Mouse (Mus musculus): ENCODE data around the gene Supt3.

Supt3 gene

GRCm38 (mm10) chr17:44821940-44822339 is 45.0 kb downstream of the Supt3 start:
- no peak for TF ChIP-seq GATA4 (IDR thresholded peaks at IDR 0.05; ENCODE audit: insufficient replicate concordance, low read length)

DNA sequence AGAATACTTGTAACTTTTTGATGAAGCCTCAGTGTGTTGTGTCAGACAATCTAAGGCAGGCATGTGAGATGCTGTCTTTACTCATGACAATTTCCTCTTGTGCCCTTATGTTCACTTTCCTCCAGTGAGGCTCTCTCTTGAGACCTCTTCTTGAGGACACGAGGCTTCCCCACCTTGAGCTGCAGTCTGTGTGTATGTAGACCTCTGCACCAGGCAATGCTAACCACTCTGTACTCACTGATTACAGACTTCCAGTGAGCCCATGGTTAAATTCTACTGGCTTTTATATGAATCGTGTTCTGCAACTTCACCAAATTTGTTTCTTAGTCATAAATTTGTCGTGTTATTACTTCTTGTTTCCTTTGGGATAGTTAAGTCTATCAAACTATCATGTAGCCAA is 50.2 kb downstream of the Supt3 start:
- TF ChIP-seq GATA4 (IDR thresholded peaks at IDR 0.05; ENCODE audit: insufficient replicate concordance, low read length) = no peak

DNA sequence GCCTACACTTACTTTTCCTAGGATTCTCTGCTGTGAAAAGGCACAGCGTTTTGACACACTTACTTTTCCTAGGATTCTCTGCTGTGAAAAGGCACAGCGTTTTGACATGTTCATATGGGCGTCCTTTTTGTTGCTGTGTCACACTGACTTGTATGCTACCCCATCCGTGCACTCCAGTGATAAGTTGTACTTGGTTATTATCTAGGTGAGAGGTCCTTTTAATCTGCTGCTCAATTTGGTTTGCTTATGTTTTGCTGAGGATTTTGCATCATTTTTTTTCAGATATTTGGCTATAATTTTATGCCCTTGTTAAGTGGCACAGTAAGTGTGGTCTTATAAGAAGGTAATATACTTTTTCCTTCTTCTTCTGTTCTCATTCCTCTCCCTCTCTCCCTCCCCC is 51.0 kb downstream of the Supt3 start:
- no peak for TF ChIP-seq GATA4 (IDR thresholded peaks at IDR 0.05; ENCODE audit: insufficient replicate concordance, low read length)

DNA sequence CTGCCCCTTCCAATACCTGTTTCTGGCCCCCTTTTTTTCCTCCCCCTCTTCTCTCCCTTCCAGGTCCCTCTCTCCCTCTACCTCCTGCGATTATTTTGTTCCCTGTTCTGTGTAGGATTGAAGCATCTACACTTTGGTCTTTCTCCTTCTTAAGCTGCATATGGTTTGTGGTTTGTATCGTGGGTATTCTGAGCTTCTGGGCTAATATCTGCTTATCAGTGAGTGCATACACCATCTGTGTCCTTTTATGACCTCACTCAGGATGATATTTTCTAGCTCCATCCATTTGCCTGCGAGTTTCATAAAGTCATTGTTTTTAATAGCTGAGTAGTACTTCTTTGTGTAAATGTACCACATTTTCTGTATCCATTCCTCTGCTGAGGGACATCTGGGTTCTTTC is 52.6 kb downstream of the Supt3 start:
- TF ChIP-seq GATA4 (IDR thresholded peaks at IDR 0.05; ENCODE audit: insufficient replicate concordance, low read length) = no peak

GRCm38 (mm10) chr17:44831201-44831600 is 54.2 kb downstream of the Supt3 start:
- no peak for TF ChIP-seq GATA4 (IDR thresholded peaks at IDR 0.05; ENCODE audit: insufficient replicate concordance, low read length)

- no peak for TF ChIP-seq GATA4 (IDR thresholded peaks at IDR 0.05; ENCODE audit: insufficient replicate concordance, low read length)
These were observed 65.2 kb downstream of the Supt3 start for GRCm38 (mm10) chr17:44842184-44842583.

DNA sequence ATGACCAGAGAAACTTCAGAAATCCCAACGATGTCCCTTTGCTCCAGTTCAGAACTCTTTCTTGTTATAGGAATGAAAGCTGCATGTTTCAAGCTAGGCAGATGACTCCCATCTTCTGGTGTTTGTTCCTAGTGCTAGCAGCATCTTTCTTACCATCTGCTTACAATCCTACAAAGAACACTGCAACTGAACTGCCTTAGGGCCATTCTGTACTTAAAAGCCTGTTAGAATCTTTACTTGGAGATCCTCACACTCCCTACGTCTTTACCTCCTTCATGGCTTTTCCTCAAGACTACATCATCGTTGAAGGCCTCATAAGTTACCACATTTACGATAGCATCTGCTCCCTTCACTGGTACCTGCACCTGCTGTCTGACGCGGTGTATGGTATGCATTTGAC is 86.2 kb downstream of the Supt3 start:
- no peak for TF ChIP-seq GATA4 (IDR thresholded peaks at IDR 0.05; ENCODE audit: insufficient replicate concordance, low read length)

DNA sequence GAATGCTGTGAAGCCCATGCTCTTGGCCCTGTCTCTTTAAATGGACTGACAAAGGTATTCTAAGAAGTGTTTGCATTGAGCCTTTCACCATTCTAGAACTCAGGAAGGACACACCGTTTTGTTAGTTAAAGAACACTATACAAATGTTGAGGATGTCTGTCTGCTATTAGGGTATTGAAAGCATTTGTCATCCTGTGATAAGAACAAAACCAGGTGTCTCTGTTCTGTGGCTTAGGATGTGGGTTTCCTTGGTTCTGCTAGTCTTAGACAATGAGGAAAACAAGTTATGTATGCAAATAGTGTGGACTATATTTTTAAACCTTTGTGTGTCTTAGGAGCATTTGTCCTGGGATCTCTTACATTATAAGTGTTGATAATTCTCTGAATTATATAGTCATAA is 116.6 kb downstream of the Supt3 start:
- no peak for TF ChIP-seq GATA4 (IDR thresholded peaks at IDR 0.05; ENCODE audit: insufficient replicate concordance, low read length)

GRCm38 (mm10) chr17:44943536-44944090 is 166.7 kb downstream of the Supt3 start:
- TF ChIP-seq GATA4 (IDR thresholded peaks at IDR 0.05; ENCODE audit: insufficient replicate concordance, low read length) = no peak

GRCm38 (mm10) chr17:44945333-44945732 is 168.4 kb downstream of the Supt3 start:
- TF ChIP-seq GATA4 (IDR thresholded peaks at IDR 0.05; ENCODE audit: insufficient replicate concordance, low read length) = peak; percentile 95

- no peak for TF ChIP-seq GATA4 (IDR thresholded peaks at IDR 0.05; ENCODE audit: insufficient replicate concordance, low read length)
These were observed 171.4 kb downstream of the Supt3 start for GRCm38 (mm10) chr17:44948321-44948720.

- no peak for TF ChIP-seq GATA4 (IDR thresholded peaks at IDR 0.05; ENCODE audit: insufficient replicate concordance, low read length)
These were observed 179.7 kb downstream of the Supt3 start for GRCm38 (mm10) chr17:44956671-44957070.

DNA sequence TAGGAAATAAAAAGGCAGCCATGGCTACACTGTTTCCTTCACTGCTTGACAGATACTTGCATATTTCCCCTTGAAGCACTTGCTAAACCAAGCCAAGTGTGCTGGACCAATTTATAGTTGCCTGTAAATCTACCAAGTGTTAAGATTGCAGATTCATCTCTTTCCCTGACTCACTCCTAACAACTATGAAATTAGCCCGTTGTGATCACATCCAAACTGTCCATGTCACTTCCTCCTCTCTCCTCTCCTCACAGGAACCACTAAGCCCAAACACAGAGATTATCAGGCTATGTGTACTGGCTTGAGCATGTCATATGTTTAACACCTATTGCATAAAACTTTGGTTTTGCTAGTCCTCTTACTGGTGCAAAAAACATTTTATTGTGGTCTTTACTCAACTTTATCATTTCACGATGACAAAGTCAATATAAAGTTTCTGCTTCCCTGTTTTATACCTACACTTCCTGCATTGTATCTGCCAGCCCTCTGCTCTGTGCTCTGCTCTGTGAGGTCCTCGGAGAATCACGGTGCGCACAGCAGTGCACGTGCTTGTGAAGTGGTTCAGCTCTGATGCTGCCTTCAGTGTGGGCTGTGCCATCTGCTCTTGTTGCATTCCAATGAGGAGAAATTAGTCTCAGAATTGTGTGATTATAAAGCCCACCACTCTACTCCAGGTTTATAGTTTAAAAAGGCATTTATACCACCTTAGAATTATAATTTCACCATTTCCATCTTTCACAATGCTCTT is 186.3 kb downstream of the Supt3 start:
- no peak for TF ChIP-seq GATA4 (IDR thresholded peaks at IDR 0.05; ENCODE audit: insufficient replicate concordance, low read length)

GRCm38 (mm10) chr17:44967186-44967585 is 190.2 kb downstream of the Supt3 start:
- TF ChIP-seq GATA4 (IDR thresholded peaks at IDR 0.05; ENCODE audit: insufficient replicate concordance, low read length) = no peak

DNA sequence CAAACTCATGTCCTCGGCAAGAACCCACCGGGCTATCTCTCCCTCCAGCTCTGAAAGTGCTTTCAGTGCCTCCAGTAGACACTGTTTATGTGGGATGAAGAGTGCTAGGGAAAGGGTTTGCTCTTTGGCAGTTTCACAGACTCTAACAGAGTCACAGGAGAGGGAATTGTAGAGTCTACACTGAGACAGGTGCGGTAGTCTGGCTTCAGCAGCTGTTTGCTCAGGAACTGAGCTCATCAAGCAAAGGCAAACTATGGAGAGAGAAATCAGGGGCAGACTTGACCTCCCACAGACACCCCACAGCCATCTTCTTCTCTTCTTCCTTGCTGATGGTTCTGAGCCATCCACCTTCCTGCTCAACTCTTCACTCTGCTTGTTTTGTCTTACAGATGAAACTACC is 193.3 kb downstream of the Supt3 start:
- TF ChIP-seq GATA4 (IDR thresholded peaks at IDR 0.05; ENCODE audit: insufficient replicate concordance, low read length) = no peak

DNA sequence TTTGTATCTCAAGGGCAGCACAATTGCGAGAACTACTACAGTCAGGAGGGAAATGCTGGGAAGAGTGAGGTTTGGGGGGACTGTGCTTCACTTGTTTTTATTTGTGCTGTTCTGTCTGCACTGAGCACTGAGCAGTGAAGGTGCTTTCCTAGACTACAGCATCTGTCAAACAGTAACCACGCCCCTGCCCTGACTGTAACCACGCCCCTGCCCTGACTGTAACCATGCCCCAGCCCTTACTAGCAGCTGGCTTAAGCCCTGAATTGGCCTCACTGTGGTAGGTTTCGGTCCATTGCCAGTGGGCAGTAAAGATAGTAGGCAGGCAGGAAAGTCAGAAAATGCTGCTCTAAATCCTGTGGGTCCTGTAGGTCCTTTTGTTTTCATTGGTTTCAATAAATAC is 196.5 kb downstream of the Supt3 start:
- TF ChIP-seq GATA4 (IDR thresholded peaks at IDR 0.05; ENCODE audit: insufficient replicate concordance, low read length) = no peak

DNA sequence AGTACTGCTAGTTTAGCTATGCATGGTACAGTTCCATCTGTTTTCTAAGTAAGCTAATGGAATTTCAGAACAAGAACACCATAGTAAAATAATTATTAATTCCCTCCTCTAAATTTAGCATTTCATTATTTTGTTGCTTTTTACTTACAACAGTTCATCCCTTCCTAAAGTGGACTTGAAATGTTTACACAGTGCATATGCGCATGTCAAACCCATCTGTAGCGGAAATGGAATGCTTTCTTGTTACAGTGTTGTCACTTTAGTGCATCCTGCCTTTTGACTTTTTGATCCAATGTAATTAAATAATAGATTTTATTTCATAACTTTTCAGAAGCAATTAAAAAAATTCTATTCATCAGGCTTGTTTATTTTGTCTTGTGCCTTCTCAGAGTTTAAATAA is 200.7 kb downstream of the Supt3 start:
- no peak for TF ChIP-seq GATA4 (IDR thresholded peaks at IDR 0.05; ENCODE audit: insufficient replicate concordance, low read length)
